Mouse (Mus musculus): Measurements from ENCODE around the gene Cfap77. TPM values are rescaled to one million over a fixed set of nuclear protein-coding genes. Genes with fewer than 3 reads are reported as not detected.

Gene Cfap77
- total RNA-seq, 2 experiments from 2014 or later = not detected

GRCm38 (mm10) chr2:29053802-29054544, 893 bp downstream of the Cfap77 start:
- intact Hi-C loops (cut with DNase I) = loop anchor here (1.0 to 5.0 kb wide), 6 partner anchors 77 to 367 kb away; partner anchors contain the start of genes Ddx31 and Gtf3c4
- DNase-seq = peak; percentile 67 to 79

GRCm38 (mm10) chr2:29052943-29053454, 1.9 kb downstream of the Cfap77 start:
- intact Hi-C loops (cut with DNase I) = loop anchor here (1.0 to 5.0 kb wide), 6 partner anchors 76 to 366 kb away; partner anchors contain the start of genes Ddx31 and Gtf3c4
- peak; percentile 61 to 83 for DNase-seq

- no peak for DNase-seq
- intact Hi-C loops (cut with DNase I) = loop anchor here (2.0 to 5.0 kb wide), 4 partner anchors 75 to 365 kb away; partner anchors contain the start of genes Ddx31 and Gtf3c4
Observed at GRCm38 (mm10) chr2:29051932-29052331, 2.9 kb downstream of the Cfap77 start.

GRCm38 (mm10) chr2:29046151-29046550, 8.7 kb downstream of the Cfap77 start:
- DNase-seq = no peak
- intact Hi-C loops (cut with DNase I) = no loop called here

GRCm38 (mm10) chr2:29042124-29042523, 12.7 kb downstream of the Cfap77 start:
- intact Hi-C loops (cut with DNase I) = no loop called here

GRCm38 (mm10) chr2:29041477-29041768, 13.4 kb downstream of the Cfap77 start:
- DNase-seq = no peak
- intact Hi-C loops (cut with DNase I) = no loop called here

More at GRCm38 (mm10) chr2:29042124-29042523, 12.7 kb downstream of the Cfap77 start:
- no peak for DNase-seq

GRCm38 (mm10) chr2:29040594-29041476, 14.0 kb downstream of the Cfap77 start:
- intact Hi-C loops (cut with DNase I) = no loop called here
- DNase-seq = no peak

GRCm38 (mm10) chr2:29039741-29040140, 15.1 kb downstream of the Cfap77 start:
- intact Hi-C loops (cut with DNase I) = no loop called here

GRCm38 (mm10) chr2:29035698-29036097, 19.2 kb downstream of the Cfap77 start:
- intact Hi-C loops (cut with DNase I) = no loop called here
- DNase-seq = no peak

More at GRCm38 (mm10) chr2:29039741-29040140, 15.1 kb downstream of the Cfap77 start:
- no peak for DNase-seq

- DNase-seq = no peak
- intact Hi-C loops (cut with DNase I) = no loop called here
Observed at GRCm38 (mm10) chr2:29034542-29035475, 20.1 kb downstream of the Cfap77 start.

- intact Hi-C loops (cut with DNase I) = no loop called here
- no peak for DNase-seq
Observed at GRCm38 (mm10) chr2:29031951-29032350, 22.9 kb downstream of the Cfap77 start.

- intact Hi-C loops (cut with DNase I) = no loop called here
- DNase-seq = peak; percentile 48 to 56
Observed at GRCm38 (mm10) chr2:29030048-29030734, 24.7 kb downstream of the Cfap77 start.

GRCm38 (mm10) chr2:29025284-29025683, 29.6 kb downstream of the Cfap77 start:
- peak; percentile 13 to 15 for DNase-seq
- intact Hi-C loops (cut with DNase I) = no loop called here

GRCm38 (mm10) chr2:29023001-29023400, 31.9 kb downstream of the Cfap77 start:
- no peak for DNase-seq

GRCm38 (mm10) chr2:29021025-29021424, 33.8 kb downstream of the Cfap77 start:
- DNase-seq = no peak
- intact Hi-C loops (cut with DNase I) = no loop called here

More at GRCm38 (mm10) chr2:29023001-29023400, 31.9 kb downstream of the Cfap77 start:
- intact Hi-C loops (cut with DNase I) = no loop called here

- intact Hi-C loops (cut with DNase I) = no loop called here
- DNase-seq = no peak
Observed at GRCm38 (mm10) chr2:29018680-29019079, 36.2 kb downstream of the Cfap77 start.

GRCm38 (mm10) chr2:29016599-29017587, 38.0 kb downstream of the Cfap77 start:
- no peak for DNase-seq
- intact Hi-C loops (cut with DNase I) = no loop called here

- intact Hi-C loops (cut with DNase I) = no loop called here
- no peak for DNase-seq
Observed at GRCm38 (mm10) chr2:29012523-29012922, 42.3 kb downstream of the Cfap77 start.
